Mouse (Mus musculus): ENCODE results near the gene Ncor2.

DNA sequence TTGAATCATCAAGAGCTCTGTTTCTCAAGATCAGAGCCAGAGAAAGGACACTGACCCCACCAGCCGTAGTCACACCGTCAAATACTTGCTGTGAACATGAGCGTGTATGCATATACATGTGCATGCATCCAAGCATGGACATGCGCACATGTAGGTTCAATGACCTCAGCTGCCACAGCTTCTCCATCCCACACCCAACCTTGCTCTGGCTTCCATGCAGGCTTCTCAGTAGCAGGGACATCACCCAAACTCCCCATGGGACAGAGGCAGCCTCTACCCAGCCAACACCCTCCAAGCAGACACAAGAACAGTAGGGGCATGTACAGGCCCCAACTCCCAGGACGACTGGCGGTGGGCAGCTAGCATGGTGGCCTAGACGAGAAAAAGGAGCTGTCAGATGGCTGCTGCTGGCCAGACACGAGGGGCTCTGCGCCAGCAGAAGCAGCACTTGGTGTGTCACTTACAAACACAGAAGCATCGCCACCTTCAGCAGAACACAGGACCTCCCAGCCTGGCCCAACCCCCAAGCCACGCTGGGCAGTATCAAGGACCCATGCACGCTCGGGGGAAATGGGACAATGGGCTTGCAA, 40.1 kb downstream of the Ncor2 start:
- TF ChIP-seq CTCF (IDR thresholded peaks at IDR 0.05; ENCODE audit: low read depth, low read length) (no peak), POLR2A (IDR thresholded peaks at IDR 0.05; ENCODE audit: extremely low read depth, insufficient read depth, low read length) (no peak)
